Mouse (Mus musculus) erythroblast, embryonic 14.5 days (primary cell): ENCODE data around the gene Poc1a.

Experiments used
- GATA1 ChIP-seq: IDR thresholded peaks from 2 replicates; pipeline ENCODE4 v1.6.1; 2012; ENCODE audit warnings: low read length, inconsistent platforms, mixed read lengths
- TAL1 ChIP-seq: IDR thresholded peaks from 3 replicates; pipeline ENCODE4 v1.6.1; 2012; ENCODE audit warnings: low read length, inconsistent platforms, mixed read lengths

DNA sequence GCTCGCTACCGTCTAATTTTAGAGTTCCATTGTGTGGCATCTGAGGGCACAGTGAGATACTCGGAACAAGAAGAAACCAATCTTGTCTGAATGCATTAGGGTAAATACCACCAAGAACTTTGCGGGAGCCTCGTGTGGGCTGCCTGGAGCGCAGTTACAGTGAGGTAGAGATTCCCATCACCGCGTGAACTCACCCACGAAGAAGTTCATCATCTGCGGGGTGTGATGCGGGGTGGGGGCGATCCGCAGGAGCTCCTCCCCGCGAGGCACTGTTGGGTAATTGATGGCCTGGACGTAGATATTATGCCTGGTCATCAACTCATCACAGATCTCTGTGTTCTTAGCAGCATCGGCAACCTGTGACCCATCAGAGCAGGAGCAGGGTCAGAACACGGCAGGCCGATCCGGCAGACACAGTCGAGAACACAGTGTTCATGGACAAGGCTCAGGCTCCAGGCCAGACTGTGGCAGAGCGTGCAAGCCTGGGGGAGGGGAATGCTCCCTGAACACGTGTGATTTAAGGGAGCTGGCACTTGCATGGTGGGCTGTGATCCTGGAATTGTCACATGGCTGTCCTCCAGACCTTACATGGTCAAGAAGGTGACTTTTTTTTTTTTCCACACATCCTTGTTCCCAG is 45.5 kb upstream of the Poc1a start:
- TF ChIP-seq GATA1 (no peak), TAL1 (no peak)
